Mouse (Mus musculus) embryonic facial prominence, embryonic 12.5 days (tissue): Measurements from ENCODE around the gene Dtx4. TPM values are rescaled to one million over a fixed set of nuclear protein-coding genes. Genes with fewer than 3 reads are reported as not detected.

Source experiments
- ATAC-seq: fragments of 200-750 bp; cut with Nextera tagmentation; 2 replicates; pipeline ENCODE4 v1.8.0; 2017; ENCODE audit not compliant: insufficient number of reproducible peaks, insufficient read depth, low FRiP score, low TSS enrichment
- H3K27ac ChIP-seq: fragments of 300-500 bp; sonication (generic); 2 replicates; pipeline ENCODE4 v1.5.1; 2016; ENCODE audit warnings: mild to moderate bottlenecking
- H3K27me3 ChIP-seq: fragments of 300-500 bp; sonication (generic); 2 replicates; pipeline ENCODE4 v1.6.1; 2016; ENCODE audit warnings: mild to moderate bottlenecking, moderate library complexity
- H3K36me3 ChIP-seq: fragments of 300-500 bp; sonication (generic); 2 replicates; pipeline ENCODE4 v1.6.1; 2016; ENCODE audit warnings: mild to moderate bottlenecking
- H3K4me1 ChIP-seq: fragments of 300-500 bp; sonication (generic); 2 replicates; pipeline ENCODE4 v1.6.1; 2016
- H3K4me2 ChIP-seq: fragments of 300-500 bp; sonication (generic); replicated peaks from 2 replicates; pipeline ENCODE4 v1.6.1; 2016; ENCODE audit warnings: mild to moderate bottlenecking, moderate library complexity
- H3K4me3 ChIP-seq: fragments of 300-500 bp; sonication (generic); 2 replicates; pipeline ENCODE4 v1.5.1; 2016; ENCODE audit warnings: mild to moderate bottlenecking
- H3K9ac ChIP-seq: fragments of 300-500 bp; sonication (generic); 2 replicates; pipeline ENCODE4 v1.6.1; 2016; ENCODE audit warnings: mild to moderate bottlenecking, moderate library complexity
- H3K9me3 ChIP-seq: fragments of 300-500 bp; sonication (generic); 2 replicates; pipeline ENCODE4 v1.6.1; 2016; ENCODE audit warnings: mild to moderate bottlenecking, moderate library complexity
- WGBS: fragments of 180-500 bp; shearing (Covaris S2); methylation state at CpG from one replicate; pipeline ENCODE4 v1.1.7; 2016; 5-methylcytosine and 5-hydroxymethylcytosine counted together
- polyA plus RNA-seq: library from polyadenylated mRNA; unstranded; fragments of >200 nt; fragmentation: Nextera tagmentation; extraction: Ambion mirVana; gene quantifications from 2 replicates; pipeline ENCODE4 v1.2.1, GENCODE M21; 2016

The Dtx4 gene
- polyA plus RNA-seq, 1 experiment from 2014 or later: 13.2 TPM

- Histone ChIP-seq H3K4me3 (no peak overlapping the region), H3K4me2 (no peak overlapping the region), H3K9ac (no peak overlapping the region), H3K9me3 (no peaks in the 10 kb centered on the region), H3K27me3 (no peaks in the 10 kb centered on the region), H3K27ac (no peak overlapping the region), H3K36me3 (no peaks in the 10 kb centered on the region), H3K4me1 (no peaks in the 10 kb centered on the region)
- 35% methylated on average over 1 of the region's 1 CpGs for WGBS
- ATAC-seq: no peak
Observed at GRCm38 (mm10) chr19:12463722-12464035, 37.6 kb downstream of the Dtx4 start.

DNA sequence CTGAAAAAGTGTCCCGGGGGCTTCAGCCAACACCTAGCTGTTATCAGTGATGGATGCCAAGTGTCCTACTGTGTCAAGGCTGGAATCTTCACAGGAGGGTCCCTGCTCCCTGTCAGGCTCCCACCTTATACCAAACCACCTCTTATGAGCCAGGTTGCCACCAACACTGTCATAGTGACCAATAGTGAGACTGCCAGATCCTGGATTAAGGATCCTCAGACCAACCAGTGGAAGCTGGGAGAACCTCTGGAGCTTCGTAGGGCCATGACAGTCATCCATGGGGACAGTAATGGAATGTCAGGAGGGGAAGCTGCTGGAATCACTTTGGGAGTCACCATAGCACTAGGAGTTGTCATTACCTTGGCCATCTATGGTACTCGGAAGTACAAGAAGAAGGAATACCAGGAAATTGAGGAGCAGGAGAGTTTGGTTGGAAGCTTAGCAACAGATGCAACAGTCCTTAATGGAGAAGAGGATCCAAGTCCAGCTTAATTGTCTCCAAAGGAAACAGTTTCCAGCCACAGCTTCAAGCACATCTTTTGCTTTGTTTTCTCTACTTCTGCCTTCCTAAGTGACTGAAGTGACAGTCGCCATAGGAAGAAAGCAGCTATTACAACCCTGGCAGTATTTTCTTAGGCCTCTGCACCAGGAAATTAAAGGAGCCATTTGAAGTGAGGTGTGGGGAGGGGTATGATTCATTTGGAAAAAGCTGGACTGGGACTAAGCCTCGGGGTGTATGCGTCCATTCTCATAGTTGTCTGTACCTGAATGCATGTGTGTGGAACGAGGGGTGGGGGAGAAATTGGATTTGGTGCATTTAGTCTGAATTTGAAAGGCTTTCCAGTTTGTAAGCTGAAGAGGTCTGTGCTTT is 38.2 kb downstream of the Dtx4 start:
- Histone ChIP-seq H3K4me1 (no peaks in the 10 kb centered on the region), H3K36me3 (no peaks in the 10 kb centered on the region), H3K9me3 (no peaks in the 10 kb centered on the region), H3K4me2 (no peak overlapping the region), H3K27me3 (no peaks in the 10 kb centered on the region), H3K27ac (no peak overlapping the region), H3K4me3 (no peak overlapping the region), H3K9ac (no peak overlapping the region)
- no peak for ATAC-seq
- 55% methylated on average over 7 of the region's 7 CpGs for WGBS

DNA sequence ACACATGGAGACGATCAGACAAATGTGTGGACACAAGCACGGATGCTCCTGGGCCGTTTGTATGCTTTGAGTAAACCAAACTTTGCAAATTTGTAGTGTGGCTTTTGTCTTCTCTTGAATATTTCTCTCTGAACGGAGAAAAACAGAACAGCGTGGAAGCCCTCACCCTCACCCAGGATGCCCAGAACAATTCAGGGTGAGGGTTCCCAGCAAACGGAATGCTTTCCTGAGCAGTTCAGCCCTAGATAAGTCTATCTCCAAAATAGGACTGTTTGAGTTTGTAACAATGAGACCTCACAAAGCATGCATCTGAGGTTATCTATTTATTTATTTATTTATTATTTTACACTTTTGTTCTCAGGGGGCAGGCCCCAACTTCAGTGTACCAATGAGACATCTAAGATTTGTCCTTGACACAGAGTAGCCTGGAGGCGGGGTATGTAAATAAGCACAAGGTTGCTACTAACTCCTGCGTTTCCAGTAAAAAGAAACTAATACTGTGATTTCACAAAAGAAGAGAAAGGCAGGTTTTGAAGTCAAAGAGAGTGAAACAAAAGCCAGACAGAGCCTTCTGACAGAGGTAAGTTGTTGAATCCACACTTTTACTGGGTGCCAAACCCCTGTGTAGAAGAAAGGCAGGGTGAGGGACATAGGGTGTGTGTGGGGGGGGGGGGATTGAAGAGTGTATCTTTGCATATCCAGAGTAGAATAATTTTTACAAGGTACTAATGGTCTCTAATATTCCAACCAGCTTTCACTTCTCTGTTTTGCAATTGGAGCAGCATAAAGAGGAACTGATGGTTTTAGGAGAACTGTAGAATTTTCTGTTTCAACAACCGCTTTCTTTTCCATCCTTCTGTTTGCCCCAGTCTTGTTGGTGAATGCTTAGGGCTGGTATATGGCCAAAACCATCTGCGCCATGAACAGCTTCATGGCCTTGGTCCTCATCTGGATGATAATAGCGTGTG is 40.7 kb downstream of the Dtx4 start, which contains the start of gene Mpeg1:
Gene Mpeg1, plus strand, starts transcription at position 498 of the 968 bp plus-strand sequence.
- WGBS: 82% methylated on average over 11 of the region's 11 CpGs

GRCm38 (mm10) chr19:12459516-12459915 is 41.7 kb downstream of the Dtx4 start:
- H3K27me3 ChIP-seq: no peaks in the 10 kb centered on the region
- H3K27ac ChIP-seq: no peak overlapping the region
- no peaks in the 10 kb centered on the region for H3K36me3 ChIP-seq
- no peaks in the 10 kb centered on the region for H3K4me1 ChIP-seq
- H3K9me3 ChIP-seq: no peaks in the 10 kb centered on the region
- no peak overlapping the region for H3K4me3 ChIP-seq
- 91% methylated on average over 4 of the region's 4 CpGs for WGBS
- no peak for ATAC-seq
- no peak overlapping the region for H3K9ac ChIP-seq
- no peak overlapping the region for H3K4me2 ChIP-seq

More for the DNA sequence above, 40.7 kb downstream of the Dtx4 start, which contains the start of gene Mpeg1:
- Histone ChIP-seq H3K27ac (no peak within 1 kb of the TSS), H3K4me3 (no peak within 1 kb of the TSS), H3K9ac (no peak within 1 kb of the TSS), H3K9me3 (no peaks in the 10 kb centered on the region), H3K36me3 (no peaks in the 10 kb centered on the region), H3K27me3 (no peaks in the 10 kb centered on the region), H3K4me1 (no peaks in the 10 kb centered on the region), H3K4me2 (no peak within 1 kb of the TSS)
- ATAC-seq: no peak

DNA sequence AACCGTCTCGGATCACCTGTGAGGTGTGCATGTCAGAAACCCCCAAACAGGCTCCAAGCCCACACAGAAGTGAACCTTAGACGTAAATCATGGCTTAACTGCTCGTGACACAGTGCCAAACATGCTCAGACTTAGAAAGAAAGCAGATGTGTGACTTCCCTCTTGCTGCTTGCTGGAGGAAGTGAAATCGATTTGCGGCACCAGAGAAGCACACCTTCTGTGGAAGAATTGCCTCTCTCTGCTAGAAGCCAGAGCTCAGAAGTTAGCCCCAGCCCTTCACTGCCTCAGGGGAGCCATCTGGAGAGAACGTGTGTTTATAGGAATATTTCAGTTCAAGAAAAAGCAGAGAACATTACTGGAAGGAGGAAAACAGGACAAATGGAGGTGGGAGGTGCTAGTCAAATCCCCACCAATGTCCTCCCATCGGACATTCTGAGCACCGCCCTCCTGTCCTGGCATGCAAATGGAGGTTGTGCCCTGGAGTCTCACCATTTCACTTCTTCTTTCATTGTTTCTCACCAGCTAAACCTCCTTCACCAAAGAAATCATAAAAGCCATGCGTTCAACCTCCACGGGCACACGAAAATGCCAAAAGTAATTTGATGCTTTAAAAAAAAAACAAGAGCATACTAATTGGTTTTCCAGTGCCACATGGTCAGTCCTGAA is 43.7 kb downstream of the Dtx4 start:
- Histone ChIP-seq H3K4me2 (no peak overlapping the region), H3K27ac (no peak overlapping the region), H3K4me3 (no peak overlapping the region), H3K4me1 (no peaks in the 10 kb centered on the region), H3K36me3 (no peaks in the 10 kb centered on the region), H3K9ac (no peak overlapping the region), H3K27me3 (no peaks in the 10 kb centered on the region), H3K9me3 (no peaks in the 10 kb centered on the region)
- 58% methylated on average over 12 of the region's 12 CpGs for WGBS
- no peak for ATAC-seq

GRCm38 (mm10) chr19:12445014-12445413 is 56.2 kb downstream of the Dtx4 start:
- no peak for ATAC-seq
- Histone ChIP-seq H3K4me3 (no peak overlapping the region), H3K27ac (no peak overlapping the region), H3K27me3 (no peaks in the 10 kb centered on the region), H3K4me2 (no peak overlapping the region), H3K9ac (no peak overlapping the region), H3K9me3 (no peaks in the 10 kb centered on the region), H3K4me1 (no peaks in the 10 kb centered on the region), H3K36me3 (no peaks in the 10 kb centered on the region)
- WGBS: 85% methylated on average over 3 of the region's 3 CpGs

- WGBS: 71% methylated on average over 4 of the region's 4 CpGs
- no peaks in the 10 kb centered on the region for H3K27me3 ChIP-seq
- H3K4me3 ChIP-seq: no peak overlapping the region
- no peaks in the 10 kb centered on the region for H3K9me3 ChIP-seq
- H3K36me3 ChIP-seq: no peaks in the 10 kb centered on the region
- no peak overlapping the region for H3K9ac ChIP-seq
- no peak overlapping the region for H3K27ac ChIP-seq
- no peaks in the 10 kb centered on the region for H3K4me1 ChIP-seq
- no peak overlapping the region for H3K4me2 ChIP-seq
- ATAC-seq: no peak
Observed at GRCm38 (mm10) chr19:12442560-12442959, 58.7 kb downstream of the Dtx4 start.

DNA sequence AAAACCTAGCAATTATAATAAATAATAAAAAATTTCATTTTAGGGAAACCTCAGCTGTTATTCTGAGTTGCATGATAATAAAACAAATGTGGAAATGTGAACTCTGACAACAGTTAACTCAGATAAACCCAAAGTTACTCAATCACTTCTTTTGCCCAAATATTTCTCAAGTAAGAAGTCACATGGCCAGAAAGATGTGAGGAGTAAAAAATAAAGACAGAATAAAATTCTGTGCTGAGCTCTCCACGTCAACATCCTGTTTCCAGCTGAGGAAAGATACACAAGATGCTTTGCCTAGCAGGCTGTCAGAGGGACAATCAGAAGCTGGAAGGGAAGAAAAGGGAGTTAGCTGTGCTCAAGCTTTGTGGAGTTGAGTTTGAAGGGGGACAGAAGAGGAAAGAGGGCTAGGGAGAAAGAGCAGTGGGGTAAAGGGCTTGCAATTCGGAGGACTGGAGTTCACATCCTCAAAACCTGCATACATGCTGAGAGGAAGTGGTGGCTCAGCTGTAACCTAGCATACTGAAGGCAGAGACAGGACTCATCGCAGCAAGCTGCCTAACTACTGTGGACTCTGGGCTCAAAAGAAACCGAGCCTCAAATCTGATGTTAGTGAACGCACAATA is 61.0 kb downstream of the Dtx4 start:
- Histone ChIP-seq H3K27ac (no peak overlapping the region), H3K9ac (no peak overlapping the region), H3K27me3 (no peaks in the 10 kb centered on the region), H3K4me2 (no peak overlapping the region), H3K4me1 (no peaks in the 10 kb centered on the region), H3K36me3 (no peaks in the 10 kb centered on the region), H3K4me3 (no peak overlapping the region), H3K9me3 (no peaks in the 10 kb centered on the region)
- 73% methylated on average over 5 of the region's 5 CpGs for WGBS
- no peak for ATAC-seq

DNA sequence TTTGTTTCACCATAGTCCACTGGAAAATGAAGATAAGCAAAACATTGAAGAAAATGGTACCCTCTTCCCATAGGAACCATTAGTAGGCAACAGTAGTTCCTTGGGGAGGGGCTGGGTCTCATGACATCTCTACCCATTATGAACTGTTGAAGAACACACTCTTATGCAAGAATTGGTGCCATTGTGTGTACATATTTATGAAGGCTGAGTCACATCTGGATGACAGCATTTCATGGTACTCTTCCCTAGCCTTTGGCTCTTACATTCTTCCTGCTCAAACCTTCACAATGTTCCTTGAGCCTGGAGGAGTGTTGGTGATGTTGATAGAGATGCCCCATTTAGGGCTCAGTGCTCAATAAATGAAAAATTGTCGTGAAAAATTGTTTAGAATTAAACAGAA is 61.7 kb downstream of the Dtx4 start:
- Histone ChIP-seq H3K27ac (no peak overlapping the region), H3K4me3 (no peak overlapping the region), H3K36me3 (no peaks in the 10 kb centered on the region), H3K9ac (no peak overlapping the region), H3K4me1 (no peaks in the 10 kb centered on the region), H3K9me3 (no peaks in the 10 kb centered on the region), H3K27me3 (no peaks in the 10 kb centered on the region), H3K4me2 (no peak overlapping the region)
- 48% methylated on average over 1 of the region's 1 CpGs for WGBS
- ATAC-seq: no peak

DNA sequence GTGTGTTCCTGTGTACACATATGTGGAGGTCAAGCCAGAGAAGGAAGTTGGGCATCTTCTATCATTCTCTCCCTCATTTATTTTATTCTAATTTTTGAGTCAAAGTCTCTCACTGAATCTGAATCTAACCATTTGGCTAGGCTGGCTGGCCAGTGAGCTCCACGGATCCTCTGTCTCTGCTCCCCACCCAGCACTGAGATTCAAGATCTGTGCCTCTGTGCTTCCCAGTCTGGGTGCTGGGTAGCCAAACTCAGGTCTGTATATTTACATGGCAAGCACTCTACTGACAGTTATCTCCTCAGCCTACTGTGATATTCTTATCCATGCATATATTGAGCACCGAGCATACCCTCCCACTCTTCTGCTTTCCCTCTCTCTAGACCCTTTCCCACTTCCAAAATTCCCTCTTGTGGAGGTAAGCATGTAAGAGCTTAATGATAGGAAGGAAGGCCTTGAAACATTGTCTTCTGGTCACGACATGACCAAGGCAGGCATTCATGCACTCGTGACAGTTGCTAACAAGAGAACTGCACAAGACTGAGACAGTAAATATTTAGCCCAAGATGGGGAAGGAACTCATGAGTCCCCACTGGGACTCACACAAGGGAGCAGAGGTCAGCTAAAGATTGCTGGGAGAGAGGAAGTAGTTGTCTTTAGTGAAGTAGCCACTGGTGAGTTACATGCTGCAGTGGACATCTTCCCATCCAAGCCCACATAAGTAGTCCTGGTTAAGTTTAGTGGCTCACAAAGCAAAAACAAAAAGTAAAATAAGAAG is 65.3 kb downstream of the Dtx4 start:
- Histone ChIP-seq H3K4me3 (no peak overlapping the region), H3K27ac (no peak overlapping the region), H3K36me3 (no peaks in the 10 kb centered on the region), H3K4me2 (no peak overlapping the region), H3K9ac (no peak overlapping the region), H3K4me1 (no peaks in the 10 kb centered on the region), H3K27me3 (no peaks in the 10 kb centered on the region), H3K9me3 (no peaks in the 10 kb centered on the region)
- ATAC-seq: no peak
- WGBS: 78% methylated on average over 4 of the region's 4 CpGs

DNA sequence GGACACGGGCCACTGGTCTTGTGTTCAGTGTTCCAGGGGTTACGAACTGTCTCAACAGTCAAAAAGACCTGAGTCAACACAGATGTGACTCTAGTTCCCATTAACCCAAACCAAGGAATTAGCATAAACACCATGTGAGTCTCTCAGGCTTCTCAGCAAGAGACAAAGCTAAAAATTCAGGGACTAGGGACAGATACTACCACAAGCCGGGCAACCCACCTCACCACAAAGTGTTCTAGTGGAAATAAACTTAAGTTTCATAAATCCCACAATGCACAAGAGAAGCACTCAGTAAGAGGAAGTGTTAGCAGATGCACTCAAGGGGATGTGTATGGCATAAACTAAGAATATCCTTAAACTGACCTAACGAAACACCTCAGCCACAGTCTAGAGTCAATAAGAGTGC is 66.2 kb downstream of the Dtx4 start:
- H3K9ac ChIP-seq: no peak overlapping the region
- H3K4me3 ChIP-seq: no peak overlapping the region
- no peak for ATAC-seq

More for the DNA sequence above, 66.2 kb downstream of the Dtx4 start:
- no peaks in the 10 kb centered on the region for H3K27me3 ChIP-seq
- H3K36me3 ChIP-seq: no peaks in the 10 kb centered on the region
- no peak overlapping the region for H3K27ac ChIP-seq
- no peaks in the 10 kb centered on the region for H3K4me1 ChIP-seq
- WGBS: 84% methylated on average over 4 of the region's 4 CpGs
- no peak overlapping the region for H3K4me2 ChIP-seq
- no peaks in the 10 kb centered on the region for H3K9me3 ChIP-seq
